Mouse (Mus musculus) forebrain, embryonic 12.5 days (tissue): ENCODE data around the gene Pacs1. TPM values are rescaled to one million over a fixed set of nuclear protein-coding genes. Genes with fewer than 3 reads are reported as not detected.
"Not testable (repeated sequence)": the region's sequence is repeated elsewhere in the genome, so short reads cannot be mapped to it uniquely, and the experiment has no call there.

Experiments
- ATAC-seq: fragments of 200-750 bp; cut with Nextera tagmentation; 2 replicates; pipeline ENCODE4 v1.8.0; 2017; ENCODE audit warnings: moderate TSS enrichment; ENCODE audit not compliant: low FRiP score
- H3K27ac ChIP-seq: fragments of 300-500 bp; sonication (generic); 2 replicates; pipeline ENCODE4 v1.5.1; 2016; ENCODE audit warnings: mild to moderate bottlenecking
- H3K27me3 ChIP-seq: fragments of 300-500 bp; sonication (generic); 2 replicates; pipeline ENCODE4 v1.6.1; 2016; ENCODE audit warnings: mild to moderate bottlenecking
- H3K36me3 ChIP-seq: fragments of 300-500 bp; sonication (generic); replicated peaks from 2 replicates; pipeline ENCODE4 v1.6.1; 2016; ENCODE audit warnings: mild to moderate bottlenecking
- H3K4me1 ChIP-seq: fragments of 300-500 bp; sonication (generic); 2 replicates; pipeline ENCODE4 v1.6.1; 2016
- H3K4me2 ChIP-seq: fragments of 300-500 bp; sonication (generic); 2 replicates; pipeline ENCODE4 v1.6.1; 2016; ENCODE audit warnings: mild to moderate bottlenecking, moderate library complexity
- H3K4me3 ChIP-seq: fragments of 300-500 bp; sonication (generic); replicated peaks from 2 replicates; pipeline ENCODE4 v1.5.1; 2016; ENCODE audit warnings: mild to moderate bottlenecking
- H3K9ac ChIP-seq: fragments of 300-500 bp; sonication (generic); 2 replicates; pipeline ENCODE4 v1.6.1; 2016; ENCODE audit warnings: mild to moderate bottlenecking
- H3K9me3 ChIP-seq: fragments of 300-500 bp; sonication (generic); 2 replicates; pipeline ENCODE4 v1.6.1; 2016
- WGBS: fragments of 180-500 bp; shearing (Covaris S2); methylation state at CpG from one replicate; pipeline ENCODE4 v1.1.7; 2016; 5-methylcytosine and 5-hydroxymethylcytosine counted together
- polyA plus RNA-seq: library from polyadenylated mRNA; unstranded; fragments of >200 nt; fragmentation: Nextera tagmentation; extraction: Ambion mirVana; gene quantifications from 2 replicates; pipeline ENCODE4 v1.2.1, GENCODE M21; 2016

The Pacs1 gene
- polyA plus RNA-seq, 1 experiment from 2014 or later, result 29.4 TPM

DNA sequence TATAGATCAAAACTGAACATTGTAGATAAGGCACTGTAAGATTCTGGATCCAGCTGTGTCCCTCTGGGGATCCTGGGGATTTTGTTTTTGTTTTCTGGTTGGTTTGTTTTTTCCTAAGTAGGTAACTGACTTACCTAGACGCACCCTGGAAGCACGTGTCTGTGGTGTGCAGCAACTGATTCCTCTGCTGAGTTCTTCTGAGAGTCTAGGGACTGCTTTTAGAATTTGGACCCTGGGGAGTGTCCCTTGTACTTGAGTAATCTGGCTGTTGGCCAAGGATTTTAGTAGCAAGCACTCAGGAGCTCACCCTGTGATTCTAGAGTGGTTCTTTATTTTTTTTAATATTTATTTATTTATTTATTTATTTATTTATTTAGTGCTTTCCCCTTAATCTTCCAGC is 85.5 kb downstream of the Pacs1 start:
- Histone ChIP-seq H3K4me3 (no peak overlapping the region), H3K4me1 (peaks cover 5% of the 10 kb centered on the region; the same call in 1 of the 2 replicates), H3K9ac (no peak overlapping the region), H3K4me2 (no peak overlapping the region), H3K9me3 (0 out of 2 replicates have a peak, but pooled peaks cover 3% of the 10 kb centered on the region), H3K36me3 (no peaks in the 10 kb centered on the region), H3K27me3 (no peaks in the 10 kb centered on the region), H3K27ac (no peak overlapping the region)
- 90% methylated on average over 2 of the region's 2 CpGs for WGBS
- ATAC-seq, result no peak

GRCm38 (mm10) chr19:5181926-5182325 is 91.0 kb downstream of the Pacs1 start:
- no peaks in the 10 kb centered on the region for H3K4me1 ChIP-seq
- H3K9me3 ChIP-seq, result 0 out of 2 replicates have a peak, but pooled peaks cover 3% of the 10 kb centered on the region
- no peak overlapping the region for H3K4me3 ChIP-seq
- ATAC-seq, result no peak
- H3K9ac ChIP-seq, result no peak overlapping the region
- no peaks in the 10 kb centered on the region for H3K36me3 ChIP-seq
- no peaks in the 10 kb centered on the region for H3K27me3 ChIP-seq
- H3K27ac ChIP-seq, result no peak overlapping the region
- 51% methylated on average over 2 of the region's 2 CpGs for WGBS
- no peak overlapping the region for H3K4me2 ChIP-seq

DNA sequence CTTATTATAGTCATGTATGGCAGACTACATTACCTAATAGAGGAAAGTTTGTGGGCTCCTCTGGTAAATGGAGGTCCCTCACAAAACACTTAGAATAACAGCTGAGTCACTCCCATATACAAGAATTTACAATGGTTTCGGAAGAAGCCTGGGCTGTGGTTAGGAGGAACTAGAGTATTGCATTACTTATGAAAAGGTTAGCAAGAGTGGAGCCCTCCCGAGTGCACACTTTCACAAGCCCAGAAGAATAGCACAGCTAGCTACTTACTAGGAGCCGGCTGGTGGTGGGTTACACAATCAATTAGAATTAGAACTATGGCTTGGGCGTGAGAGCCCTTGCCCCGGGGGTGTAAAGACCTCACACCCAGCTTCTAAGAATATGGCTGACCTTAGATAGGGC is 94.3 kb downstream of the Pacs1 start:
- WGBS, result 69% methylated on average over 5 of the region's 5 CpGs

GRCm38 (mm10) chr19:5170430-5170829 is 102.5 kb downstream of the Pacs1 start:
- Histone ChIP-seq H3K4me3 (no peak overlapping the region), H3K36me3 (no peaks in the 10 kb centered on the region), H3K9me3 (no peaks in the 10 kb centered on the region), H3K4me2 (no peak overlapping the region), H3K27me3 (no peaks in the 10 kb centered on the region), H3K27ac (no peak overlapping the region), H3K4me1 (no peaks in the 10 kb centered on the region), H3K9ac (no peak overlapping the region)
- 97% methylated on average over 1 of the region's 1 CpGs for WGBS
- no peak for ATAC-seq

More for the DNA sequence above, 94.3 kb downstream of the Pacs1 start:
- ATAC-seq, result no peak
- Histone ChIP-seq H3K9me3 (no peaks in the 10 kb centered on the region), H3K9ac (no peak overlapping the region), H3K4me2 (no peak overlapping the region), H3K4me1 (no peaks in the 10 kb centered on the region), H3K27ac (no peak overlapping the region), H3K4me3 (no peak overlapping the region), H3K27me3 (no peaks in the 10 kb centered on the region), H3K36me3 (no peaks in the 10 kb centered on the region)

DNA sequence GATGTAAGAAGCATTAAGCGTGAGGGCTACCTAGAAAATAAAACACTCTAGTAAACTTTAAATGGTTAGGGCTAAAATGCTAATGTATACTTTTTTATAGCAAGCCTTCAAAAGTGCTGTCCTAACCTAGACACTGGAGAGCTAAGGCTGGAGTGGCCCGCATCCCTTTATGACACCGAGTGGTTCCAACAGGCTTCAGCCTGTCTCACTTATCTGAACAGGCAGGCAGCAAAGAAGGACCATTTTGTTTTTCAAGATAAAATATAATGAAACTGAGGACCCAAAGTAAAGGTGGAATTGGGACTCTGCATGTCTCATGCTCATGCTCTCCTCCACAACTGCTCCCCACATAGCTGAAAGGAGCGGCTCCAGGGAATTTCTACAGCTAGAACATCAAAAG is 105.4 kb downstream of the Pacs1 start:
- H3K4me3 ChIP-seq, result no peak overlapping the region
- WGBS, result 90% methylated on average over 4 of the region's 4 CpGs
- no peak overlapping the region for H3K27ac ChIP-seq
- H3K9me3 ChIP-seq, result no peaks in the 10 kb centered on the region
- ATAC-seq, result no peak
- no peaks in the 10 kb centered on the region for H3K27me3 ChIP-seq
- no peak overlapping the region for H3K4me2 ChIP-seq
- H3K4me1 ChIP-seq, result no peaks in the 10 kb centered on the region
- no peak overlapping the region for H3K9ac ChIP-seq
- H3K36me3 ChIP-seq, result peaks cover 3% of the 10 kb centered on the region; the same call in 1 of the 2 replicates

GRCm38 (mm10) chr19:5164380-5164779 is 108.5 kb downstream of the Pacs1 start:
- Histone ChIP-seq H3K27ac (no peak overlapping the region), H3K4me1 (no peaks in the 10 kb centered on the region), H3K27me3 (no peaks in the 10 kb centered on the region), H3K4me3 (no peak overlapping the region), H3K4me2 (no peak overlapping the region), H3K9me3 (no peaks in the 10 kb centered on the region), H3K9ac (no peak overlapping the region), H3K36me3 (peaks cover 3% of the 10 kb centered on the region; the same call in 1 of the 2 replicates)
- ATAC-seq, result no peak
- WGBS, result 64% methylated on average over 2 of the region's 2 CpGs

GRCm38 (mm10) chr19:5161913-5162312 is 111.0 kb downstream of the Pacs1 start:
- H3K36me3 ChIP-seq, result peaks cover 3% of the 10 kb centered on the region; the same call in 1 of the 2 replicates
- 95% methylated on average over 3 of the region's 3 CpGs for WGBS
- H3K9ac ChIP-seq, result no peak overlapping the region
- H3K27ac ChIP-seq, result no peak overlapping the region
- H3K4me2 ChIP-seq, result no peak overlapping the region
- no peaks in the 10 kb centered on the region for H3K27me3 ChIP-seq
- no peaks in the 10 kb centered on the region for H3K9me3 ChIP-seq
- no peak overlapping the region for H3K4me3 ChIP-seq
- no peak for ATAC-seq
- H3K4me1 ChIP-seq, result no peaks in the 10 kb centered on the region

- peaks cover 29% of the 10 kb centered on the region for H3K36me3 ChIP-seq
- no peak overlapping the region for H3K4me3 ChIP-seq
- H3K4me1 ChIP-seq, result no peaks in the 10 kb centered on the region
- no peak overlapping the region for H3K4me2 ChIP-seq
- no peaks in the 10 kb centered on the region for H3K9me3 ChIP-seq
- 94% methylated on average over 6 of the region's 6 CpGs for WGBS
- H3K27me3 ChIP-seq, result no peaks in the 10 kb centered on the region
- no peak for ATAC-seq
- no peak overlapping the region for H3K9ac ChIP-seq
- no peak overlapping the region for H3K27ac ChIP-seq
These were observed 120.7 kb downstream of the Pacs1 start for GRCm38 (mm10) chr19:5152261-5152660.

DNA sequence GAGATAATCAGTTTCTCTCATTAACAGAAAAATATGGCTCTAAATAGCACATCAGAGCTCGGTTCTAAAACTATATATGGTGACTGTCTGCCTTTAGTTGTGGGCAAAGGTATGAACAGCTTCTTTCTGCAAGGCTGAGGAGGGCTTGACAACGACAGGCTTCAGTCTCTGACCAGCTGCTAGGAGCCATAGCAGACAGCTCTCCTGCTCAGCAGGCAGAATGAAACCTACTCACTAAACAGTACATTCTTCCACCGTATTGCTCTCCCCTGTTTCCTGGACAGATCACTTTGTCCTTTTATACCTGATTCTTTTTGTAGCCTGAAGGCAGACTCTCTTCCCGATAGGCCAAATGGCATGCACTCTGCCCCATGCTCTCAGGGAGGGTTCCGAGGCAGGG is 121.2 kb downstream of the Pacs1 start:
- H3K4me1 ChIP-seq, result no peaks in the 10 kb centered on the region
- no peak for ATAC-seq
- H3K9me3 ChIP-seq, result no peaks in the 10 kb centered on the region
- no peak overlapping the region for H3K27ac ChIP-seq
- no peaks in the 10 kb centered on the region for H3K27me3 ChIP-seq
- H3K9ac ChIP-seq, result no peak overlapping the region
- 87% methylated on average over 5 of the region's 5 CpGs for whole genome bisulfite sequencing
- H3K4me3 ChIP-seq, result no peak overlapping the region
- no peak overlapping the region for H3K4me2 ChIP-seq
- H3K36me3 ChIP-seq, result peaks cover 29% of the 10 kb centered on the region

DNA sequence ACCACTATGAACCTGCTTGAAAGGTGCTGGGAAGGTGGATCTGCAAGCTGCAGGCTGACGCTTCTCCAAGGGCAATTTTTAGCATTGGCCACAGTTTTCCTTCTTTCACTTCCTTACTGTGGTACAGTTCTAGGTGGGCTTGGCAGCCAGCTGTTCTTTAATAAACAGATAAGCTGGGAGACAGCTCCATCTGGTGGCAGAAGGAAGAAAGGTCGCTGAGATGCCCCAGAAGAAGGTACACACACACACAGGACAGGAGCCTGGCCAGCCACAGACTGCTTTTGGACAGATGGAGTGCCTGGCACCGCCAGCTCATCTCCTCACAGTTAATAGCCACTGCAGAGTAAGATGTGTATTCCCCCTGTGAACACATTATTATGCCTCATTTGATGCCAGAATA is 121.6 kb downstream of the Pacs1 start:
- Histone ChIP-seq H3K4me1 (no peaks in the 10 kb centered on the region), H3K27me3 (no peaks in the 10 kb centered on the region), H3K4me2 (no peak overlapping the region), H3K4me3 (no peak overlapping the region), H3K36me3 (peaks cover 33% of the 10 kb centered on the region), H3K27ac (0 out of 2 replicates have a peak overlapping the region, but pooled peaks have one; percentile 25), H3K9me3 (no peaks in the 10 kb centered on the region), H3K9ac (no peak overlapping the region)
- 38% methylated on average over 3 of the region's 3 CpGs for WGBS
- peak; percentile 61; the same call in 1 of the 2 replicates for ATAC-seq

DNA sequence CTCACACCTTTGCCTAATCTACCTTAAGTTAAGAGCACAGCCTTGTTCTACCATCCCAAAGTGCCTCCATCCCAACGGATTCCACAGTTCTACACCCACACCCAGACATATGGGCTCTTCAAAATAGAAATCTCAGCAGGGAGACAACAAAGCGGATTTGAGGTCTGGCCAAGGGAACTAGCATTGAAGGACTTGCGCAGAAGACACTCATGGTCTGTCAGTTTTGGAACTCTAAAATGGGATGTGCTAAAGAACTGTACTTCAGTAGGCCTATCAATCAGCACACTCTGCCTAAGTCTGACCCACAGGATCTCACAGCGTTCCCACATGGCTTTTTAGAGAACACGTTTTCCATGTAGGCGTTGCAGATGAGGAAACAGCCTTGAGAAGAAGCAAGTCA is 122.6 kb downstream of the Pacs1 start:
- no peak for ATAC-seq
- no peak overlapping the region for H3K4me2 ChIP-seq
- peaks cover 25% of the 10 kb centered on the region for H3K36me3 ChIP-seq
- H3K9ac ChIP-seq, result no peak overlapping the region
- no peaks in the 10 kb centered on the region for H3K27me3 ChIP-seq
- H3K9me3 ChIP-seq, result no peaks in the 10 kb centered on the region
- no peak overlapping the region for H3K4me3 ChIP-seq
- no peaks in the 10 kb centered on the region for H3K4me1 ChIP-seq
- no peak overlapping the region for H3K27ac ChIP-seq
- WGBS, result 90% methylated on average over 6 of the region's 6 CpGs

DNA sequence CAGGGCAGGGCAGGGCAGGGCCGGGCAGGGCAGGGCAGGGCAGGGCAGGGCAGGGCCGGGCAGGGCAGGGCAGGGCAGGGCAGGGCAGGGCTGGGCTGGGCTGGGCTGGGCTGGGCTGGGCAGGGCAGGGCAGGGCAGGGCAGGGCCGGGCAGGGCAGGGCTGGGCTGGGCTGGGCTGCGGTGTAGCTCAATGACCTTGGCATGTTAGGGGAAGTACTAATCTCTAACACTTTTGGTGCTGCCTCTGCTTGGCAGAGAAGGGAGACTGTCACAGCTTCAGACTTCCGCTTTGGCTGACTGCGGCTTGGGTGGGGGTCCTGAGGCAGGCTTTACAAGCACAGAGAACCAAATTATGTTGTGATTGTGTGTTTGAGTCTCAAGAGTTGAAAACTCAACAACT is 123.9 kb downstream of the Pacs1 start:
- H3K36me3 ChIP-seq, result peaks cover 30% of the 10 kb centered on the region
- not testable (repeated sequence) for H3K4me2 ChIP-seq, H3K9me3 ChIP-seq, H3K27me3 ChIP-seq, ATAC-seq, H3K9ac ChIP-seq, H3K4me3 ChIP-seq, H3K4me1 ChIP-seq, H3K27ac ChIP-seq
- WGBS, result 83% methylated on average over 4 of the region's 6 CpGs

DNA sequence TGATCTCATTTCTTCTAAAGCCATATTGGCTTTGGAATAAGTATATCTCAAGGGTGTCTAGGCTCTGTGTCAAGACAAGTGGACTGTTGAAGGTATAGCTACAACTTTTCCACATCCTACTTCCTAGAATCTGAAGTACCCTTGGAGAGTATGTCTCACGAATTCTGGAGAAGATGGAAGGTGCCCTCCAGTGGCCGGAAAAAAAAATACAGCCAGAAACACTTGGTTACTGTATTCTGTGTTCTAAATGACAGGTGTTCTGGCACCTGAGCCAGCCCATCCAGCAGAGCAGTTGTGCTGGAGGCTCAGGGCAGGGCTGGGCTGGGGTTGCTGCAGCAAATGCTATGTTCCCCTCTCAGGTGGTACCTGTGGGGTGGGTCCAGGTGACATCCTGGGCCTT is 133.3 kb downstream of the Pacs1 start:
- WGBS, result 6% methylated on average over 2 of the region's 2 CpGs
- no peaks in the 10 kb centered on the region for H3K9me3 ChIP-seq
- no peak overlapping the region for H3K4me3 ChIP-seq
- ATAC-seq, result no peak
- H3K27ac ChIP-seq, result no peak overlapping the region
- H3K9ac ChIP-seq, result no peak overlapping the region
- H3K4me2 ChIP-seq, result no peak overlapping the region
- peaks cover 34% of the 10 kb centered on the region for H3K36me3 ChIP-seq
- no peaks in the 10 kb centered on the region for H3K27me3 ChIP-seq
- no peaks in the 10 kb centered on the region for H3K4me1 ChIP-seq
